8 mouse cellular contexts compared by ENCODE assay signal in the genomic region with DNA sequence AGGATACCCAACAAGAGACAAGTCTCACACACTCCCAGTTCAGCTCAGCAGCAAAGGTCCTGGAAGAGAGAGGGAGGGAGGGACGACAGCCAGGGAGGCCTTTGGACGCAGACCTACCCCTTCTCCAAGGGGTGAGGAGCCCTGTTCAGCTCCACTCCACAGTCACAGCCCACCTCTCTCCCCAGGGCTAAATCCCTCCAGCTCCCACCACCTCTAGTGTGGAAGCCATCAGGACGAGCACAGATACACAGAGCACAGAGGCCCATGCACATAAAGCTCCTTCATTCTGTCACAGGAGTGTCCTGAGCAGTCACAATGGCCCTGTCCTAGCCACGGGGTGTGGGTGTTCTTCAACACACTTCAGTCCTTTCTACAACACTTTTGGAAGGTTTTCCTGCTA.
DNase-seq lines count a peak whose midpoint lies in the region; ATAC-seq and TF ChIP-seq lines count a peak whose summit lies in the region.
"Had no signal": no experiment of that assay in that cellular context is flagged by ENCODE, and none has a peak within 500 bp of the region (broad histone marks: within the 10 kb centered on the region; RNA-seq: fewer than 3 reads in every experiment).

No protein-coding gene starts in this region.

- peak overlapping the region; percentile 97 for H3K27ac ChIP-seq in lung, embryonic 15.5 days
- H3K27ac ChIP-seq in forebrain, embryonic 14.5 days (ENCODE audit: low read depth, low read length): peak overlapping the region; percentile 95
- peak overlapping the region; percentile 98 for H3K27ac ChIP-seq in limb, embryonic 14.5 days (replicated peaks; ENCODE audit: low read depth, low read length)
- peak overlapping the region; percentile 81 for H3K27ac ChIP-seq in small intestine, adult 2 months (ENCODE audit: insufficient read depth, low read depth, low read length)

- no peak overlapping the region for H3K4me2 ChIP-seq in lung, embryonic 15.5 days
- H3K4me2 ChIP-seq in forebrain, embryonic 14.5 days (ENCODE audit: low read length): no peak overlapping the region
- H3K4me2 ChIP-seq in limb, embryonic 14.5 days (replicated peaks; ENCODE audit: low read depth, low read length, severe bottlenecking): no peak overlapping the region; the same call in 1 of the 2 replicates

- no peak for ATAC-seq in lung, embryonic 15.5 days (ENCODE audit: borderline replicate concordance, extremely low read depth, low FRiP score, low TSS enrichment)
- ATAC-seq in forebrain, embryonic 14.5 days: no peak
- no peak for ATAC-seq in limb, embryonic 14.5 days (ENCODE audit: low FRiP score, low read depth)
- no peak for ATAC-seq in erythroblast, adult 5-6 weeks (replicated peaks; ENCODE audit: low FRiP score, poor library complexity, severe bottlenecking)

- peak overlapping the region; percentile 20; the same call in 1 of the 2 replicates for H3K9ac ChIP-seq in lung, embryonic 15.5 days
- H3K9ac ChIP-seq in forebrain, embryonic 14.5 days (ENCODE audit: low read length): peak overlapping the region; percentile 46; the same call in 1 of the 2 replicates
- peak overlapping the region; percentile 68; the same call in 1 of the 2 replicates for H3K9ac ChIP-seq in limb, embryonic 14.5 days (ENCODE audit: low read depth, low read length, severe bottlenecking)

- intact Hi-C loops in left cerebral cortex, postnatal 4 days (cut with DNase I): no loop called here

- DNase-seq in lung, adult 2 months: no peak
- DNase-seq in forebrain, embryonic 14.5 days (ENCODE audit: low spot score): no peak
- no peak for DNase-seq in limb, embryonic 14.5 days (ENCODE audit: low spot score)
- no peak for DNase-seq in left cerebral cortex, postnatal 4 days
- DNase-seq: gastrocnemius, postnatal 10 days had no signal

- peaks cover 93% of the 10 kb centered on the region for H3K4me1 ChIP-seq in lung, embryonic 15.5 days
- peaks cover 52% of the 10 kb centered on the region for H3K4me1 ChIP-seq in lung, adult 2 months (ENCODE audit: control insufficient read depth, insufficient read depth, low read length)
- H3K4me1 ChIP-seq in forebrain, embryonic 14.5 days (ENCODE audit: control insufficient read depth, insufficient read depth, low read length): peaks cover 78% of the 10 kb centered on the region
- peaks cover 80% of the 10 kb centered on the region for H3K4me1 ChIP-seq in limb, embryonic 14.5 days (ENCODE audit: control insufficient read depth, insufficient read depth, low read length)
- H3K4me1 ChIP-seq in small intestine, adult 2 months (ENCODE audit: control insufficient read depth, insufficient read depth, insufficient read length, low read length): peaks cover 35% of the 10 kb centered on the region

- no peaks in the 10 kb centered on the region for H3K9me3 ChIP-seq in lung, embryonic 15.5 days
- no peaks in the 10 kb centered on the region for H3K9me3 ChIP-seq in forebrain, embryonic 14.5 days (replicated peaks; ENCODE audit: control insufficient read depth, low read length)
- H3K9me3 ChIP-seq in limb, embryonic 14.5 days (ENCODE audit: control insufficient read depth, low read length): no peaks in the 10 kb centered on the region

- TF ChIP-seq POLR2A in lung, adult 2 months (IDR thresholded peaks at IDR 0.05; ENCODE audit: borderline replicate concordance, extremely low read depth, low read depth, low read length): no peak
- TF ChIP-seq POLR2A in limb, embryonic 14.5 days (IDR thresholded peaks at IDR 0.05; ENCODE audit: borderline replicate concordance, extremely low read depth, insufficient read depth, insufficient read length): no peak
- no peak for TF ChIP-seq POLR2A in small intestine, adult 2 months (IDR thresholded peaks at IDR 0.05; ENCODE audit: low read depth, low read length)

- H3K27me3 ChIP-seq in lung, embryonic 15.5 days: no peaks in the 10 kb centered on the region
- no peaks in the 10 kb centered on the region for H3K27me3 ChIP-seq in forebrain, embryonic 14.5 days (replicated peaks; ENCODE audit: control insufficient read depth, insufficient read depth, low read length)
- no peaks in the 10 kb centered on the region for H3K27me3 ChIP-seq in limb, embryonic 14.5 days (ENCODE audit: control insufficient read depth, insufficient read depth, low read length)
- H3K27me3 ChIP-seq in small intestine, adult 2 months (ENCODE audit: control insufficient read depth, insufficient read depth, low read length): no peaks in the 10 kb centered on the region

- WGBS in lung, embryonic 15.5 days: 10% methylated on average over 4 of the region's 4 CpGs
- 22% methylated on average over 4 of the region's 4 CpGs for WGBS in lung, adult 2 months
- 14% methylated on average over 4 of the region's 4 CpGs for WGBS in forebrain, embryonic 14.5 days
- 19% methylated on average over 4 of the region's 4 CpGs for WGBS in limb, embryonic 14.5 days
- WGBS in small intestine, adult 2 months: 13% methylated on average over 4 of the region's 4 CpGs

- peaks cover 6% of the 10 kb centered on the region; the same call in 1 of the 2 replicates for H3K36me3 ChIP-seq in lung, embryonic 15.5 days
- no peaks in the 10 kb centered on the region for H3K36me3 ChIP-seq in forebrain, embryonic 14.5 days (ENCODE audit: control insufficient read depth, insufficient read depth, low read length)
- peaks cover 17% of the 10 kb centered on the region for H3K36me3 ChIP-seq in limb, embryonic 14.5 days (ENCODE audit: control insufficient read depth, insufficient read depth, low read length)
- H3K36me3 ChIP-seq in small intestine, adult 2 months (ENCODE audit: control insufficient read depth, insufficient read depth, low read length): peaks cover 2% of the 10 kb centered on the region; the same call in 1 of the 2 replicates

- no peak overlapping the region for H3K4me3 ChIP-seq in lung, embryonic 15.5 days
- H3K4me3 ChIP-seq in lung, adult 2 months (replicated peaks; ENCODE audit: extremely low read depth, low read depth, low read length): no peak overlapping the region
- no peak overlapping the region for H3K4me3 ChIP-seq in forebrain, embryonic 14.5 days (ENCODE audit: low read depth, low read length)
- H3K4me3 ChIP-seq in limb, embryonic 14.5 days (replicated peaks; ENCODE audit: low read length): no peak overlapping the region
- no peak overlapping the region for H3K4me3 ChIP-seq in small intestine, adult 2 months (ENCODE audit: low read depth, low read length)

- TF ChIP-seq CTCF in lung, adult 2 months (IDR thresholded peaks at IDR 0.05; ENCODE audit: insufficient read depth, low read length): no peak
- TF ChIP-seq CTCF in small intestine, adult 2 months (IDR thresholded peaks at IDR 0.05; ENCODE audit: extremely low read depth, insufficient read length, insufficient replicate concordance, low read depth, low read length): no peak
